Mouse (Mus musculus) bone marrow macrophage, adult 2 months (primary cell): Measurements from ENCODE around the gene Phf21a. TPM values are rescaled to one million over a fixed set of nuclear protein-coding genes. Genes with fewer than 3 reads are reported as not detected.

Source experiments
- H3K27ac ChIP-seq: 2 replicates; pipeline ENCODE4 v1.5.1; 2012; ENCODE audit warnings: low read depth, low read length; ENCODE audit not compliant: insufficient read depth
- H3K4me1 ChIP-seq: 2 replicates; pipeline ENCODE4 v1.6.1; 2012; ENCODE audit warnings: low read length; ENCODE audit not compliant: control insufficient read depth, insufficient read depth
- H3K4me3 ChIP-seq: 2 replicates; pipeline ENCODE4 v1.5.1; 2012; ENCODE audit warnings: mild to moderate bottlenecking, low read length, moderate library complexity; ENCODE audit not compliant: insufficient read depth
- CTCF ChIP-seq: IDR thresholded peaks from 2 replicates; pipeline ENCODE4 v1.5.1; 2012; ENCODE audit warnings: low read depth, mild to moderate bottlenecking, low read length, moderate library complexity
- POLR2A ChIP-seq: IDR thresholded peaks from 2 replicates; pipeline ENCODE4 v1.6.1; 2012; ENCODE audit warnings: mild to moderate bottlenecking, low read depth, low read length, borderline replicate concordance
- polyA plus RNA-seq: library from polyadenylated mRNA; stranded (reverse); fragments of >200 nt; gene quantifications from 2 replicates; pipeline ENCODE4 v1.2.4, GENCODE M21; 2012; ENCODE audit not compliant: missing spikeins, insufficient read depth, insufficient read length

Phf21a gene
- polyA plus RNA-seq = 81.5 and 83.4 TPM in 2 replicates

DNA sequence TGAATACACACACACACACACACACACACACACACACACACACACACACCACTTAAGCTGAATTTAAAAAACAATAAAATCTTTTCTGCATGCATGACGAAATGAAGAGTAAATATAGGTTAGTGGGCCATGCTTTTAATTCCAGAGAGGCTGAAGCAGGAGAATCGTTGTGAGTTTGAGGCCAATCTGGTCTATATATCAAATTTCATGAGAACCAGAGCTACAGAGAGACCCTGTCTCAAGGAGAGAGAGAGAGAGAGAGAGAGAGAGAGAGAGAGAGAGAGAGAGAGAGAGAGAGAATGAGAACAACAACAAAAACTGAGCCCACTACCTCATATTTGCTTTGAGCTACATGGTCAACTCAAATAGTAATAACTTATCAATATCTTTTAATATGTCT lies at the start of gene Phf21a:
Gene Phf21a (plus strand): TSS at position 301 of the 400 bp plus-strand sequence.
- TF ChIP-seq CTCF (no peak), POLR2A (no peak)
- no peak within 1 kb of the TSS for H3K4me3 ChIP-seq

GRCm38 (mm10) chr2:92043285-92043684 lies 49.6 kb upstream of the Phf21a start:
- H3K4me1 ChIP-seq = no peaks in the 10 kb centered on the region
- TF ChIP-seq CTCF (no peak), POLR2A (no peak)
- H3K27ac ChIP-seq = no peak overlapping the region
- no peak overlapping the region for H3K4me3 ChIP-seq

More for the DNA sequence above, at the start of gene Phf21a:
- no peaks in the 10 kb centered on the region for H3K4me1 ChIP-seq
- H3K27ac ChIP-seq = no peak within 1 kb of the TSS

DNA sequence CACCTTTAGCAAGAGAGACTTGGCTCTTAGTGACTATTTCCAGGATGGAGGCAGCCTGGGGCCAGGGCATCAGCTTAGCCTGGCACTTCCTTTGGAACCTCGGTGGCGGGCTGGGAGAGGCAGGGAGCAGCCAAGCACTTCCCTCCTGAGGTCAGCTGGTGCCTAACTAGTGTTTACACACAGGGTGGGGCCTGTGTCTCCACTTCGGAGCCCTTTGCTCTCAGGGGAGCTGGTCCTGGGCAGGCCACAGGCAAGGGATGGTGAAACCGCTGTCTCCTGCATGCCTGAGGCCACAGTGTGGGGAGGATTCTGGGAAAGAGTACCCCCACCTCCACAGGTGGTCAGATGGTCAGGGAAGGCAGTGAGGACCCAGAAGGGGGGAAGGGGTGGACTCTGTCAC lies 45.3 kb upstream of the Phf21a start:
- no peak for TF ChIP-seq POLR2A
- TF ChIP-seq CTCF = no peak
- Histone ChIP-seq H3K4me1 (no peaks in the 10 kb centered on the region), H3K4me3 (no peak overlapping the region), H3K27ac (no peak overlapping the region)

GRCm38 (mm10) chr2:92048034-92048690 lies 44.8 kb upstream of the Phf21a start:
- H3K4me1 ChIP-seq = no peaks in the 10 kb centered on the region
- TF ChIP-seq POLR2A (no peak), CTCF (no peak)
- H3K4me3 ChIP-seq = no peak overlapping the region
- no peak overlapping the region for H3K27ac ChIP-seq

GRCm38 (mm10) chr2:92052188-92052587 lies 40.7 kb upstream of the Phf21a start:
- TF ChIP-seq CTCF (no peak), POLR2A (no peak)
- peaks cover 8% of the 10 kb centered on the region for H3K4me1 ChIP-seq
- no peak overlapping the region for H3K27ac ChIP-seq
- no peak overlapping the region for H3K4me3 ChIP-seq

- Histone ChIP-seq H3K27ac (no peak overlapping the region), H3K4me3 (no peak overlapping the region), H3K4me1 (peaks cover 8% of the 10 kb centered on the region)
- no peak for TF ChIP-seq CTCF
- no peak for TF ChIP-seq POLR2A
Observed at GRCm38 (mm10) chr2:92052754-92053153, 40.2 kb upstream of the Phf21a start.

DNA sequence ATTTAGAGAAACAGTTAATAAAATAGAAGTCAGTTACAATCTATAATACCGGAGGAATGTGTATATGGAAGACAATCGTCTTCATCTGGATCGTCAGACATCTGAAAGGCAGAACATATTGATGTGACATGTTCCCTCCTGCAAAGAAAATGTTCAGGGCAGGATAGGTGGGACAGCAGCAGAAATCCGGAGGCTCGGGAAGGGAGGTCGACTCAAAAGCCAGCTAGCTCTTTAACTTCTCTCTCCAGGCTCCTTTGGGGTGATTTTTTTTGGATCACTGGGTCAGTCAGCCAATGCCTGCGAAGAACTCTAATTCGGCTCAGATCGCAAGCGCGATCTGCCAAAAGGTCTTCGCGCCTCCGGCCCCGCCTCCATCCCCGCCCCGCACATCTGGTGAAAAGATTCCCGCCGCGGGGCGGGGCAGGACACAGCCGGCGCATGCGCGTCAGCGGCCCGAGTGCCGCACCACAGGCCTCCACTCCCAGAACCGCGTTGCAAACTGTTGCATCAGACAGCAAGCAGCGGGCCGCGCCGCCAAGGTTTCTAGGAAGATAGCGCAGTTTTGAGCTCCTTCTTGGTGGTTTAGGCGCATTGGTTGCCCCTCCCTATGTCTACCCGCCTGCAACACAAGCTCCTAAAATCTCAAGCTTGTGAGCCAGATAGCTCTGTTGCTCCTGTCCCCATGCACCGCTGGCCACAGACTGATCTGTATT lies 37.7 kb upstream of the Phf21a start:
- H3K4me1 ChIP-seq = peaks cover 8% of the 10 kb centered on the region
- H3K27ac ChIP-seq = peak overlapping the region; percentile 47
- no peak for TF ChIP-seq POLR2A
- TF ChIP-seq CTCF = no peak
- peak overlapping the region; percentile 49 for H3K4me3 ChIP-seq

DNA sequence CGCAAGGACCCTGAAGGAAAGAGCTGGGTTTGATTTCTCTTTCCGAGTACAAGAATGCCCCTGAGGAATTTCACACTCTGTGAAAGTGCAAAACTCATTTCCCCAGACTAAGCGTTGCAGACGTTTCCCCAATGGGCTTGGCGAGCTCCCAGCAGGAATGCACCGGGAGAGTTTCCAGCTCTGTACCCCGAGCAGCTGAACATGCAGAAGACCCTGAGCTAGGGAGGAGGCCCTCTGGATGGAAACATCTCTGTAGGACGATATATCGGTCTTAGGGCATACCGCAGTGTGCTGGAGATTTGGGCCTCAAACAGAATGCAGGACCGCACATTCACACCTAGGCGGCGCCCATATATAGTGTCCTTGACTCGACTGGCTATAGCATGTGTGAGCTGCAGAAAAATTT lies 37.1 kb upstream of the Phf21a start:
- H3K4me1 ChIP-seq = peaks cover 8% of the 10 kb centered on the region
- H3K4me3 ChIP-seq = peak overlapping the region; percentile 49
- TF ChIP-seq CTCF (0 out of 2 replicates have a peak, but pooled peaks have one; percentile 24), POLR2A (no peak)
- peak overlapping the region; percentile 47 for H3K27ac ChIP-seq

DNA sequence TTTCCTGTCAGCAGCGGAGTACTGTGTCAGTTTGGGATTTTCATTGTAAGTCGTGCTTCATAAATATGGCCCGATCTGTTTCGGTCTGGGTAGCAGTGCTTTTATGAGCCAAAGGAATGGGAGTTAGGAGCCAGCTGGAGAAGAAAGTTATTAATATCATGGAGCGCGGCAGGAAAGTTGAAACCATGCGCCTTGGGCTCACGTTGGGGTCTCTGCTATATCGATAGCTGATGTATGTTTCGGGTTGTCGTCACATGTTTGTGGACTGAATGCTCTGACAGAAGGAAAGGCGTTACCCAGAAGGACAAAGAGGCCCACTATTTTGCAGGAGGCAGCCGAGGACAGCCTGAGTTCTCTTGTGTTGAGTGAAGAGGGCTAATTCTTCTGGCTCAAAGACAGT lies 36.2 kb upstream of the Phf21a start:
- no peak overlapping the region for H3K27ac ChIP-seq
- no peak overlapping the region for H3K4me3 ChIP-seq
- TF ChIP-seq CTCF = no peak
- no peak for TF ChIP-seq POLR2A
- H3K4me1 ChIP-seq = peaks cover 8% of the 10 kb centered on the region

DNA sequence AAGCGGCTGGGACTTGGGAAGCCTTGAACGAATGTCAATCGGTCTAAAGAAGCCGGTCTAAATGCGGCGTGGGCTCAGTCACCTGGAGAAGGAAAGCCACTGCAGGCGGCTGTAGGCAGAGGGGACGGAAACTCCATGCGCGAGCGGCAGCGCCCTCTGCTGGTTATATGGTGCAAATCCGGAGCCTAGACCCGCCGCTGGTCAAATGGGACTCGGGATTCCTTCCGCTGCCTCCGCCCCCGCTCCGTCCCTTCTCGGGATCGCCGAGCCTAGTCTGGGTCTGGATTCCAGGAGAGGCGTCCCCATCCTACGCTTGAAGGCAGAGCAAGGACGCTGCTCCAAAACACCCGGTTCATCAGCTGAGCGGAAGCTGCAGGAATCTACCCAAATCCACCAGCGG lies 34.4 kb upstream of the Phf21a start:
- peaks cover 8% of the 10 kb centered on the region for H3K4me1 ChIP-seq
- TF ChIP-seq POLR2A = no peak
- peak; percentile 77 for TF ChIP-seq CTCF
- no peak overlapping the region for H3K27ac ChIP-seq
- peak overlapping the region; percentile 55 for H3K4me3 ChIP-seq

- Histone ChIP-seq H3K4me1 (peaks cover 8% of the 10 kb centered on the region), H3K27ac (no peak overlapping the region), H3K4me3 (peak overlapping the region; percentile 55)
- no peak for TF ChIP-seq POLR2A
- TF ChIP-seq CTCF = no peak
Observed at GRCm38 (mm10) chr2:92058936-92059335, 34.0 kb upstream of the Phf21a start.
